Mouse (Mus musculus) lung, adult 18-20 months (tissue): ENCODE measurements around the gene Dennd4a.
A peak's percentile ranks its signal among the peaks of the same experiment; 100 is the strongest.

Source experiments
- DNase-seq, 2 experiments: peaks; one replicate each; pipeline ENCODE4 v3.0.0; 2022; ENCODE audit warnings: mixed read lengths in 2 of 2

Gene Dennd4a

GRCm38 (mm10) chr9:64925771-64926170 lies 114.6 kb downstream of the Dennd4a start:
- no peak for DNase-seq

- peak; percentile 20 to 28 for DNase-seq
These were observed 115.3 kb downstream of the Dennd4a start for GRCm38 (mm10) chr9:64926201-64926991.

- DNase-seq, result peak in 1 of 2 experiments; percentile 18
These were observed 119.1 kb downstream of the Dennd4a start for GRCm38 (mm10) chr9:64930256-64930655.

- no peak for DNase-seq
These were observed 120.8 kb downstream of the Dennd4a start for GRCm38 (mm10) chr9:64931751-64932610.

GRCm38 (mm10) chr9:64934015-64934754 lies 123.0 kb downstream of the Dennd4a start:
- peak; percentile 60 to 65 for DNase-seq

GRCm38 (mm10) chr9:64936508-64936907 lies 125.4 kb downstream of the Dennd4a start:
- DNase-seq, result peak; percentile 41 to 70

- no peak for DNase-seq
These were observed 126.4 kb downstream of the Dennd4a start for GRCm38 (mm10) chr9:64937491-64937890.

GRCm38 (mm10) chr9:64938535-64938934 lies 127.4 kb downstream of the Dennd4a start:
- DNase-seq, result no peak

- DNase-seq, result no peak
These were observed 128.1 kb downstream of the Dennd4a start for GRCm38 (mm10) chr9:64939281-64939680.

- no peak for DNase-seq
These were observed 128.7 kb downstream of the Dennd4a start for GRCm38 (mm10) chr9:64939790-64940189.

- no peak for DNase-seq
These were observed 129.7 kb downstream of the Dennd4a start for GRCm38 (mm10) chr9:64940731-64941346.

GRCm38 (mm10) chr9:64941650-64942049 lies 130.5 kb downstream of the Dennd4a start:
- no peak for DNase-seq

- DNase-seq, result no peak
These were observed 132.9 kb downstream of the Dennd4a start for GRCm38 (mm10) chr9:64943997-64944396.

GRCm38 (mm10) chr9:64947483-64948095 lies 136.4 kb downstream of the Dennd4a start:
- DNase-seq, result no peak

- DNase-seq, result no peak
These were observed 140.1 kb downstream of the Dennd4a start, which contains the start of gene Slc24a1 for GRCm38 (mm10) chr9:64951161-64951657. Gene Slc24a1 (minus strand): TSS chr9:64951607.

GRCm38 (mm10) chr9:64952055-64952454 lies 140.9 kb downstream of the Dennd4a start:
- peak in 1 of 2 experiments; percentile 43 for DNase-seq

GRCm38 (mm10) chr9:64953190-64953589 lies 142.1 kb downstream of the Dennd4a start:
- no peak for DNase-seq

GRCm38 (mm10) chr9:64956337-64956736 lies 145.2 kb downstream of the Dennd4a start:
- DNase-seq, result no peak

GRCm38 (mm10) chr9:64957276-64957675 lies 146.1 kb downstream of the Dennd4a start:
- no peak for DNase-seq

- DNase-seq, result peak; percentile 94 to 95
These were observed 149.2 kb downstream of the Dennd4a start, which contains the start of gene Ints14 for GRCm38 (mm10) chr9:64960117-64960977. Gene Ints14 (plus strand): TSS chr9:64960905.

- DNase-seq, result no peak
These were observed 149.8 kb downstream of the Dennd4a start for GRCm38 (mm10) chr9:64960978-64961320.
